Comparison of ENCODE assay signal across 23 mouse cellular contexts in the genomic region with DNA sequence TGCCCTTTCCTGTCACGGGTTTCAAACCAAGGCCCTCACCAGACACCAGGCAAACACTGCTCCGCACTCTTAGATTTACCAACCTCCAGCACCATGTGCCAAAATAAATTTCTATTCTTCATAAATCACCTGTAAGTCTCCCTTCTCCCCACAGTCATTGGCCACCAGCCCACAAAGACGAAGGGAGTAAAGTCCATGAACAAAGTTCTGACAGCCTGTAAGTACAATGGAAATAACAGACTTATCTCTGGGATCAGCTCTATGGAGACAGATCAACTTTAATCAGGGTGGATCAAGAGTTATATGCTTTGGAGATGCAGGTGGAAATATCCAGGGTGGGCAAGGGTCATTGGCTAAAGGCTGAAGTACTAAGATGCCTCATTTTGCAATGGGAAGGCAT.
A peak's percentile ranks its signal among the peaks of the same experiment; 100 is the strongest.
DNase-seq lines count a peak whose midpoint lies in the region; ATAC-seq and TF ChIP-seq lines count a peak whose summit lies in the region.
"Had no signal": no experiment of that assay in that cellular context is flagged by ENCODE, and none has a peak within 500 bp of the region (broad histone marks: within the 10 kb centered on the region; RNA-seq: fewer than 3 reads in every experiment).

No protein-coding gene starts in this region.

- H3K4me3 ChIP-seq in kidney, adult 2 months (ENCODE audit: insufficient read depth, low read depth, low read length): no peak overlapping the region
- H3K4me3 ChIP-seq in kidney, embryonic 16.5 days (ENCODE audit: low read length): no peak overlapping the region
- H3K4me3 ChIP-seq in hindbrain, embryonic 14.5 days (replicated peaks; ENCODE audit: low read length): no peak overlapping the region
- H3K4me3 ChIP-seq: embryonic facial prominence, embryonic 12.5 days; embryonic facial prominence, embryonic 15.5 days; forebrain, embryonic 12.5 days; forebrain, embryonic 15.5 days; heart, adult 2 months; heart, embryonic 10.5 days; heart, embryonic 13.5 days; hindbrain, embryonic 15.5 days had no signal

- H3K27me3 ChIP-seq in kidney, adult 2 months (replicated peaks; ENCODE audit: control insufficient read depth, insufficient read depth, low read length): no peaks in the 10 kb centered on the region
- H3K27me3 ChIP-seq in kidney, embryonic 16.5 days (ENCODE audit: insufficient read depth, low read length): no peaks in the 10 kb centered on the region
- no peaks in the 10 kb centered on the region for H3K27me3 ChIP-seq in hindbrain, embryonic 14.5 days (ENCODE audit: control insufficient read depth, insufficient read depth, low read length)
- H3K27me3 ChIP-seq: embryonic facial prominence, embryonic 12.5 days; embryonic facial prominence, embryonic 15.5 days; forebrain, embryonic 12.5 days; forebrain, embryonic 15.5 days; heart, embryonic 13.5 days; hindbrain, embryonic 15.5 days had no signal

- no peak overlapping the region for H3K27ac ChIP-seq in kidney, adult 2 months (ENCODE audit: insufficient read depth, low read depth, low read length)
- no peak overlapping the region for H3K27ac ChIP-seq in kidney, embryonic 16.5 days (ENCODE audit: low read length)
- H3K27ac ChIP-seq in hindbrain, embryonic 14.5 days: no peak overlapping the region
- H3K27ac ChIP-seq: embryonic facial prominence, embryonic 12.5 days; embryonic facial prominence, embryonic 15.5 days; forebrain, embryonic 12.5 days; forebrain, embryonic 15.5 days; heart, adult 2 months; heart, embryonic 10.5 days; heart, embryonic 13.5 days; hindbrain, embryonic 15.5 days had no signal

- peak; percentile 2 for DNase-seq in cerebellum, adult 11-12 months
- DNase-seq in cerebellum, postnatal 14 days: no peak
- DNase-seq in kidney, adult 2 months: peak; percentile 47
- DNase-seq in kidney, postnatal 36 days: peak; percentile 11 to 52
- no peak for DNase-seq in kidney, postnatal 14 days
- DNase-seq in hindbrain, embryonic 14.5 days (ENCODE audit: low spot score): no peak
- DNase-seq: adrenal gland, adult 8-10 months; adrenal gland, postnatal 25 days; cerebellum, adult 18-20 months; cerebellum, adult 9-10 months; gastrocnemius, postnatal 25 days; heart, adult 2 months; heart, postnatal 14 days; heart, postnatal 4 days had no signal

- TF ChIP-seq POLR2A in kidney, adult 2 months (IDR thresholded peaks at IDR 0.05; ENCODE audit: low read depth, low read length): no peak

- WGBS in kidney, adult 2 months: 57% methylated on average over 3 of the region's 3 CpGs
- WGBS in kidney, embryonic 16.5 days: 76% methylated on average over 3 of the region's 3 CpGs
- WGBS in hindbrain, embryonic 14.5 days: 96% methylated on average over 3 of the region's 3 CpGs

- no peak overlapping the region for H3K4me2 ChIP-seq in kidney, embryonic 16.5 days (replicated peaks; ENCODE audit: low read depth, low read length)
- no peak overlapping the region for H3K4me2 ChIP-seq in hindbrain, embryonic 14.5 days (replicated peaks)
- H3K4me2 ChIP-seq: embryonic facial prominence, embryonic 12.5 days; embryonic facial prominence, embryonic 15.5 days; forebrain, embryonic 12.5 days; forebrain, embryonic 15.5 days; heart, embryonic 13.5 days; hindbrain, embryonic 15.5 days had no signal

- no peaks in the 10 kb centered on the region for H3K4me1 ChIP-seq in kidney, adult 2 months (ENCODE audit: control insufficient read depth, insufficient read depth, low read length)
- H3K4me1 ChIP-seq in kidney, embryonic 16.5 days (ENCODE audit: insufficient read depth, low read length): no peaks in the 10 kb centered on the region
- H3K4me1 ChIP-seq in hindbrain, embryonic 14.5 days (replicated peaks; ENCODE audit: control insufficient read depth, insufficient read depth, low read length): no peaks in the 10 kb centered on the region
- H3K4me1 ChIP-seq: embryonic facial prominence, embryonic 12.5 days; embryonic facial prominence, embryonic 15.5 days; forebrain, embryonic 12.5 days; forebrain, embryonic 15.5 days; heart, embryonic 10.5 days; heart, embryonic 13.5 days; hindbrain, embryonic 15.5 days had no signal

- no peak for ATAC-seq in kidney, embryonic 16.5 days (ENCODE audit: low FRiP score, low TSS enrichment)
- no peak for ATAC-seq in hindbrain, embryonic 14.5 days (ENCODE audit: low FRiP score)
- ATAC-seq: activated CD4-positive, CD25-positive, alpha-beta regulatory T cell, adult 4 months; forebrain, embryonic 15.5 days had no signal

- no peak for TF ChIP-seq CTCF in kidney, adult 2 months (conservative IDR thresholded peaks at IDR 0.05; ENCODE audit: insufficient read depth, insufficient read length, low read depth, low read length)

- H3K9me3 ChIP-seq in kidney, embryonic 16.5 days (ENCODE audit: low read length): no peaks in the 10 kb centered on the region
- no peaks in the 10 kb centered on the region for H3K9me3 ChIP-seq in hindbrain, embryonic 14.5 days (ENCODE audit: control insufficient read depth, low read length)
- H3K9me3 ChIP-seq: embryonic facial prominence, embryonic 12.5 days; embryonic facial prominence, embryonic 15.5 days; forebrain, embryonic 12.5 days; forebrain, embryonic 15.5 days; heart, embryonic 10.5 days; heart, embryonic 13.5 days; hindbrain, embryonic 15.5 days had no signal

- no peaks in the 10 kb centered on the region for H3K36me3 ChIP-seq in kidney, adult 2 months (ENCODE audit: control insufficient read depth, insufficient read depth, low read length)
- H3K36me3 ChIP-seq in kidney, embryonic 16.5 days (ENCODE audit: insufficient read depth, low read length): no peaks in the 10 kb centered on the region
- no peaks in the 10 kb centered on the region for H3K36me3 ChIP-seq in hindbrain, embryonic 14.5 days (replicated peaks; ENCODE audit: control insufficient read depth, insufficient read depth)
- H3K36me3 ChIP-seq: embryonic facial prominence, embryonic 12.5 days; embryonic facial prominence, embryonic 15.5 days; forebrain, embryonic 12.5 days; forebrain, embryonic 15.5 days; heart, embryonic 10.5 days; heart, embryonic 13.5 days; hindbrain, embryonic 15.5 days had no signal

- H3K9ac ChIP-seq in kidney, embryonic 16.5 days (replicated peaks; ENCODE audit: low read length): no peak overlapping the region
- H3K9ac ChIP-seq in hindbrain, embryonic 14.5 days: no peak overlapping the region
- H3K9ac ChIP-seq: embryonic facial prominence, embryonic 12.5 days; embryonic facial prominence, embryonic 15.5 days; forebrain, embryonic 12.5 days; forebrain, embryonic 15.5 days; heart, embryonic 13.5 days; hindbrain, embryonic 15.5 days had no signal

Comparison
In these comparisons a context has a peak if more than half of its experiments do, and no peak if none do; other contexts are left out.
1. DNase-seq: peak in cerebellum, adult 11-12 months (single experiment), kidney, adult 2 months (single experiment) and kidney, postnatal 36 days (2 of 2); none in cerebellum, postnatal 14 days (0 of 2), kidney, postnatal 14 days (single experiment) and hindbrain, embryonic 14.5 days (single experiment).